Mouse (Mus musculus) midbrain, embryonic 15.5 days (tissue): ENCODE measurements at regions not wholly inside any gene's neighbourhood (a gene's known extent, or its start where the extent isn't known, plus 50 kb on each side); places are given as distances from the start of the nearest gene placed in this dataset.

ENCODE experiments used
- ATAC-seq: fragments of 200-750 bp; cut with Nextera tagmentation; replicated peaks from 2 replicates; pipeline ENCODE4 v1.8.0; 2017; ENCODE audit warnings: moderate TSS enrichment
- H3K27ac ChIP-seq: fragments of 300-500 bp; sonication (generic); 2 replicates; pipeline ENCODE4 v1.5.1; 2015; ENCODE audit warnings: mild to moderate bottlenecking, inconsistent platforms
- H3K27me3 ChIP-seq: fragments of 300-500 bp; sonication (generic); replicated peaks from 2 replicates; pipeline ENCODE4 v1.6.1; 2015; ENCODE audit warnings: inconsistent platforms
- H3K36me3 ChIP-seq: fragments of 300-500 bp; sonication (generic); replicated peaks from 2 replicates; pipeline ENCODE4 v1.6.1; 2015; ENCODE audit warnings: inconsistent platforms
- H3K4me1 ChIP-seq: fragments of 300-500 bp; sonication (generic); 2 replicates; pipeline ENCODE4 v1.6.1; 2015; ENCODE audit warnings: inconsistent platforms
- H3K4me2 ChIP-seq: fragments of 300-500 bp; sonication (generic); 2 replicates; pipeline ENCODE4 v1.6.1; 2015; ENCODE audit warnings: inconsistent platforms, mild to moderate bottlenecking, moderate library complexity
- H3K4me3 ChIP-seq: fragments of 300-500 bp; sonication (generic); 2 replicates; pipeline ENCODE4 v1.5.1; 2015; ENCODE audit warnings: mild to moderate bottlenecking, inconsistent platforms
- H3K9ac ChIP-seq: fragments of 300-500 bp; sonication (generic); 2 replicates; pipeline ENCODE4 v1.6.1; 2015; ENCODE audit warnings: mild to moderate bottlenecking, inconsistent platforms
- H3K9me3 ChIP-seq: fragments of 300-500 bp; sonication (generic); 2 replicates; pipeline ENCODE4 v1.6.1; 2016; ENCODE audit warnings: inconsistent platforms
- WGBS: fragments of 180-500 bp; shearing (Covaris S2); methylation state at CpG from one replicate; pipeline ENCODE4 v1.1.7; 2015; ENCODE audit warnings: mixed read lengths; 5-methylcytosine and 5-hydroxymethylcytosine counted together

- peak; percentile 85 for ATAC-seq
- 9% methylated on average over 7 of the region's 7 CpGs for WGBS
- Histone ChIP-seq H3K9me3 (no peaks in the 10 kb centered on the region), H3K4me2 (peak overlapping the region; percentile 20; the same call in 1 of the 2 replicates), H3K9ac (no peak overlapping the region), H3K27me3 (no peaks in the 10 kb centered on the region), H3K4me3 (no peak overlapping the region), H3K4me1 (peaks cover 7% of the 10 kb centered on the region; the same call in 1 of the 2 replicates), H3K27ac (peak overlapping the region; percentile 26; the same call in 1 of the 2 replicates), H3K36me3 (no peaks in the 10 kb centered on the region)
Observed at GRCm38 (mm10) chr1:121087124-121087887, 245.1 kb downstream of the Insig2 start.

GRCm38 (mm10) chr1:121090628-121091027 is 241.8 kb downstream of the Insig2 start:
- ATAC-seq = no peak
- 84% methylated on average over 4 of the region's 4 CpGs for WGBS

DNA sequence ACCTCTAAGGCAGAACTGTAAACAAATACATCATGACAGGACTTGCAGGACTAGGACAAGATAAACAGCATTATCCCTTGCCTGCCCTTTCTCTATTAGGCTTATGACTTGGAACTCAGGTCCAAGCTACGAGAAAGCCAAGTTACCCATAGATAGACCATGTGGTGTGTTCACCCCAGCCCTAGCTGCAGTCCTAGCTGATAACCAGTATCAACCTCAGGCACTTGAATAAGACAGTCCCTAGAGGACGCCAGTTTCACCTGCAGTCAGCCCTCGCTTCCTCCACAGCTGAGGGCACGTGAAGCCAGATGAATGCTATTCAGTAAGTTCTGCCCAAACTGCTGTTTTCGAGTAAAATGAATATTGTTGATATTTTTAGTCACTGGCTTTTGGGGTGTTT is 239.5 kb downstream of the Insig2 start:
- no peaks in the 10 kb centered on the region for H3K9me3 ChIP-seq
- H3K9ac ChIP-seq = no peak overlapping the region
- 79% methylated on average over 5 of the region's 5 CpGs for whole genome bisulfite sequencing
- H3K4me2 ChIP-seq = no peak overlapping the region
- H3K4me3 ChIP-seq = no peak overlapping the region
- H3K4me1 ChIP-seq = peaks cover 17% of the 10 kb centered on the region; the same call in 1 of the 2 replicates
- H3K36me3 ChIP-seq = no peaks in the 10 kb centered on the region
- no peak overlapping the region for H3K27ac ChIP-seq
- ATAC-seq = no peak
- peaks cover 8% of the 10 kb centered on the region for H3K27me3 ChIP-seq

More at GRCm38 (mm10) chr1:121090628-121091027, 241.8 kb downstream of the Insig2 start:
- no peak overlapping the region for H3K4me2 ChIP-seq
- H3K4me1 ChIP-seq = no peaks in the 10 kb centered on the region
- no peaks in the 10 kb centered on the region for H3K9me3 ChIP-seq
- peaks cover 2% of the 10 kb centered on the region; the same call in 1 of the 2 replicates for H3K27me3 ChIP-seq
- H3K27ac ChIP-seq = no peak overlapping the region
- H3K36me3 ChIP-seq = no peaks in the 10 kb centered on the region
- H3K4me3 ChIP-seq = no peak overlapping the region
- no peak overlapping the region for H3K9ac ChIP-seq

DNA sequence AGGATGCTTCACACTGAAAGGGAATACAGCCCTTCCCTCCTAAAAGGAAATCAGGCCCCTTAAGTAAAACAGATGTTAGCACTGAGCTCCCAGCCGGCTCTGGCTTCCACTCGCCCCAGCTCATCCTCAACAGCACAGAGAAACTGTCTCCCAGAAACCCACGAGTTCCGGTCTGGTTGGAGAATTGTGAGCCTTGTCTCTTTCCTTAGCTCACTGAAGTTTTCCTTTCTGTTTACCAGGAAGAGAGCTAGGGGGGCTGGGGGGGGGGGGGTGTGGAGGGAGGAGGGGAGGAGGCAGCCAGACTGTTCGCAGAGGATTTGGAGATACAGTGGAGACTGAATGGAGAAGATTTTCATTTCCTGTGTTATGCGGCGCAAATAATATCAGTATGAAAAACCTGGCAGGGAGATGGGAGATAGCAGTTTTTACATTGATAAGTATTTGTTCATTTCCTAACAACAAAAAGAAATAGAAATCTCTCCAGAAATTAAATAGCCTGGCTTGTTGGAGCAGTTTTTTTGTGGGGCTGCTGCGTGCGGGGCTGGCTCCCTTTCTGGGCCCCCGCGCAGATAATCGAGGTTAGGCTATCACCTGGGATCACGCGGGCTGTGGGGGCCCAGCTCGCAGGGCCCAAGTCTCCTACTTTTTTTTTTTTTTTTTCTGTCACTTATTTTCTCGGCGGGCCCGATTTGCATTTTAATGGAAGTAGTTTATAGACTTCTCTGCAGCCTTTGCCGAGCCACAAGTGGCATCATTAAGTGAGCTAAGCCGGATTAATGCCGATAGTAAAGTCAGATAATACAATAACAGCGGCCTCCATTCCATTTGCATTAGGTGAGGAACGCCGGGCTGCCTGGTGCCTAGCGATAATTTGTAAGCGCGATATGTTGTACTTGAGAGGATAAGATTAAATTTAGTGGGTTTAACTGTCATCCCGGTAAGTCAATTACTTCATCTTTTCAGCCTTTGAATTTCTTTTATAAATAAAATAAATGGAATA is 235.5 kb downstream of the Insig2 start:
- ATAC-seq = peak; percentile 76
- Histone ChIP-seq H3K27ac (no peak overlapping the region), H3K9me3 (no peaks in the 10 kb centered on the region), H3K36me3 (no peaks in the 10 kb centered on the region), H3K4me3 (peak overlapping the region; percentile 28), H3K4me1 (peaks cover 17% of the 10 kb centered on the region; the same call in 1 of the 2 replicates), H3K27me3 (peaks cover 25% of the 10 kb centered on the region), H3K4me2 (peak overlapping the region; percentile 48), H3K9ac (no peak overlapping the region)
- 2% methylated on average over 28 of the region's 28 CpGs for WGBS

- Histone ChIP-seq H3K36me3 (no peaks in the 10 kb centered on the region), H3K9ac (no peak overlapping the region), H3K4me1 (no peaks in the 10 kb centered on the region), H3K4me3 (no peak overlapping the region), H3K27me3 (no peaks in the 10 kb centered on the region), H3K9me3 (no peaks in the 10 kb centered on the region), H3K27ac (no peak overlapping the region), H3K4me2 (no peak overlapping the region)
- WGBS = 37% methylated on average over 4 of the region's 4 CpGs
- ATAC-seq = no peak
Observed at GRCm38 (mm10) chr1:121111776-121112344, 220.5 kb downstream of the Insig2 start.

GRCm38 (mm10) chr1:121112464-121112863 is 219.9 kb downstream of the Insig2 start:
- H3K4me1 ChIP-seq = no peaks in the 10 kb centered on the region
- no peaks in the 10 kb centered on the region for H3K27me3 ChIP-seq
- ATAC-seq = no peak
- no peak overlapping the region for H3K4me3 ChIP-seq
- H3K36me3 ChIP-seq = no peaks in the 10 kb centered on the region
- H3K4me2 ChIP-seq = no peak overlapping the region
- no peaks in the 10 kb centered on the region for H3K9me3 ChIP-seq
- 45% methylated on average over 1 of the region's 1 CpGs for WGBS
- no peak overlapping the region for H3K27ac ChIP-seq
- H3K9ac ChIP-seq = no peak overlapping the region

GRCm38 (mm10) chr1:121116626-121117025 is 215.8 kb downstream of the Insig2 start:
- Histone ChIP-seq H3K4me1 (no peaks in the 10 kb centered on the region), H3K4me3 (no peak overlapping the region), H3K9ac (no peak overlapping the region), H3K27me3 (0 out of 2 replicates have a peak, but pooled peaks cover 2% of the 10 kb centered on the region), H3K27ac (no peak overlapping the region), H3K9me3 (no peaks in the 10 kb centered on the region), H3K36me3 (no peaks in the 10 kb centered on the region), H3K4me2 (no peak overlapping the region)
- 71% methylated on average over 5 of the region's 5 CpGs for WGBS
- no peak for ATAC-seq

- Histone ChIP-seq H3K4me1 (no peaks in the 10 kb centered on the region), H3K36me3 (no peaks in the 10 kb centered on the region), H3K4me2 (no peak overlapping the region), H3K9ac (no peak overlapping the region), H3K27me3 (0 out of 2 replicates have a peak, but pooled peaks cover 2% of the 10 kb centered on the region), H3K27ac (no peak overlapping the region), H3K9me3 (no peaks in the 10 kb centered on the region), H3K4me3 (no peak overlapping the region)
- no peak for ATAC-seq
Observed at GRCm38 (mm10) chr1:121123436-121123835, 209.0 kb downstream of the Insig2 start.

DNA sequence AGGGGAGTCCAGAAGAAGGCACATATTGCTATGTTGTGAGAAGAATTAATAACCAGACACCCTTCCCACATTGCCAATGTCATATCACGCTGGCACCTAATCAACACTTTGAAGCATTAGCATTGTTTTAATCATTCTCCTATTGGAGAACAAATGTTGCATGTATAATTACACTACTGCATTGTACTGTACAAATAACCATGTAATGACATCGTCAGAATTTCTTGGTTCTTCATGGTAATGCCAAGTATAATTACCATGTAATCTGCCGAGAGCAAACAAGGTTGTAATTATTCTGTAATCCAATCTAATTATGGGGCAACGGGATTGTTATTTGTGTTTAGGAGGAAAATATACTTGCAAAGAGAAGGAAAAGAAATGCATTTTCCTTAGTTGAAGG is 196.1 kb downstream of the Insig2 start:
- H3K4me3 ChIP-seq = no peak overlapping the region
- WGBS = 71% methylated on average over 4 of the region's 4 CpGs

GRCm38 (mm10) chr1:121136846-121137245 is 195.5 kb downstream of the Insig2 start:
- Histone ChIP-seq H3K9me3 (no peaks in the 10 kb centered on the region), H3K4me3 (no peak overlapping the region), H3K4me1 (no peaks in the 10 kb centered on the region), H3K36me3 (no peaks in the 10 kb centered on the region), H3K27me3 (no peaks in the 10 kb centered on the region), H3K27ac (no peak overlapping the region), H3K4me2 (no peak overlapping the region), H3K9ac (no peak overlapping the region)
- WGBS = 92% methylated on average over 4 of the region's 4 CpGs
- ATAC-seq = no peak

More for the DNA sequence above, 196.1 kb downstream of the Insig2 start:
- ATAC-seq = no peak
- Histone ChIP-seq H3K9ac (no peak overlapping the region), H3K36me3 (no peaks in the 10 kb centered on the region), H3K4me1 (no peaks in the 10 kb centered on the region), H3K27ac (no peak overlapping the region), H3K9me3 (no peaks in the 10 kb centered on the region), H3K4me2 (no peak overlapping the region), H3K27me3 (no peaks in the 10 kb centered on the region)

DNA sequence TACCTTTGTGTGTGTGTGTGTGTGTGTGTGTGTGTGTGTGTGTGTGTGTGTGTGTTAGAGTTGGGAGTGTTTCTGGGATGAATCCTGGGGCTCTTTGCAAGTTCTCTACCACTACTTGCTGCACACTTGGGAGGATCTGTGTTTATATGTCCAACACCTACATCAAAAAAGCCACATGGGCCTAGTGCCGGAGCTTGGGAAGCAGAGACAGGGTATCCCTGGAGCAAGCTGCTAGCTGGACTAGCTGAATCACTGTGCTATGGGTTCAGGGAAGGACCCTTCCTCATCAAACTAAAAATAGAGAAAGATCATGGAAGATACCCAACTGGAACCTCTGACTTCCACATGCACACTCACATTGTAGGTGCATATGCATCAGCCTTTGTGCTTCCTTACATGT is 187.4 kb downstream of the Insig2 start:
- 100% methylated on average over 1 of the region's 1 CpGs for WGBS
- Histone ChIP-seq H3K27ac (no peak overlapping the region), H3K4me1 (no peaks in the 10 kb centered on the region), H3K27me3 (no peaks in the 10 kb centered on the region), H3K9ac (no peak overlapping the region), H3K4me3 (no peak overlapping the region), H3K36me3 (no peaks in the 10 kb centered on the region), H3K4me2 (no peak overlapping the region), H3K9me3 (no peaks in the 10 kb centered on the region)
- no peak for ATAC-seq

- no peak for ATAC-seq
- no peak overlapping the region for H3K4me2 ChIP-seq
- H3K27ac ChIP-seq = no peak overlapping the region
- no peak overlapping the region for H3K4me3 ChIP-seq
- H3K4me1 ChIP-seq = peaks cover 6% of the 10 kb centered on the region
- H3K27me3 ChIP-seq = peaks cover 22% of the 10 kb centered on the region
- WGBS = 78% methylated on average over 5 of the region's 5 CpGs
- no peaks in the 10 kb centered on the region for H3K9me3 ChIP-seq
- H3K9ac ChIP-seq = no peak overlapping the region
- no peaks in the 10 kb centered on the region for H3K36me3 ChIP-seq
Observed at GRCm38 (mm10) chr1:121153476-121153875, 178.9 kb downstream of the Insig2 start.
